Mouse (Mus musculus): ENCODE data around the gene Zfp738.

- TF ChIP-seq GATA1 (IDR thresholded peaks at IDR 0.05; ENCODE audit: low read length) (no peak), TAL1 (IDR thresholded peaks at IDR 0.05; ENCODE audit: low read length) (no peak)
These were observed 34.4 kb downstream of the Zfp738 start for GRCm38 (mm10) chr13:67652496-67652895.
